Mouse (Mus musculus) megakaryocyte, embryonic 14.5 days (primary cell): Measurements from ENCODE around the gene Arhgdia. TPM values are rescaled to one million over a fixed set of nuclear protein-coding genes. Genes with fewer than 3 reads are reported as not detected.

ENCODE experiments used
- H3K27me3 ChIP-seq: replicated peaks from 2 replicates; pipeline ENCODE3; 2012; ENCODE audit warnings: inconsistent platforms
- H3K36me3 ChIP-seq: replicated peaks from 2 replicates; pipeline ENCODE3; 2012; ENCODE audit warnings: low read length, inconsistent platforms, mixed read lengths
- H3K4me1 ChIP-seq: 2 replicates; pipeline ENCODE4 v1.6.1; 2012; ENCODE audit warnings: inconsistent platforms
- H3K4me3 ChIP-seq: replicated peaks from 2 replicates; pipeline ENCODE3; 2012; ENCODE audit warnings: moderate library complexity, mild to moderate bottlenecking, inconsistent platforms
- H3K9me3 ChIP-seq: 2 replicates; pipeline ENCODE4 v1.6.1; 2012; ENCODE audit warnings: inconsistent platforms
- FLI1 ChIP-seq: IDR thresholded peaks from 2 replicates; pipeline ENCODE4 v1.6.1; 2012; ENCODE audit warnings: low read length, inconsistent platforms, mixed read lengths
- GATA1 ChIP-seq: IDR thresholded peaks from 3 replicates; pipeline ENCODE4 v1.6.1; 2012; ENCODE audit warnings: mixed read lengths, low read length, inconsistent platforms, borderline replicate concordance
- polyA plus RNA-seq: library from polyadenylated mRNA; stranded (reverse); fragments of >175 nt; gene quantifications from 2 replicates; pipeline ENCODE4 v1.2.3, GENCODE M21; 2012; ENCODE audit warnings: low replicate concordance; ENCODE audit not compliant: insufficient read depth

Arhgdia gene
- polyA plus RNA-seq, 1 experiment = 1,582 TPM

GRCm38 (mm10) chr11:120554834-120555233, 26.6 kb downstream of the Arhgdia start:
- Histone ChIP-seq H3K27me3 (no peaks in the 10 kb centered on the region), H3K36me3 (peaks cover 13% of the 10 kb centered on the region), H3K4me3 (peak overlapping the region; percentile 8), H3K9me3 (peaks cover 8% of the 10 kb centered on the region), H3K4me1 (peaks cover 46% of the 10 kb centered on the region)
- no peak for TF ChIP-seq GATA1
- no peak for TF ChIP-seq FLI1

- Histone ChIP-seq H3K27me3 (no peaks in the 10 kb centered on the region), H3K4me3 (no peak overlapping the region), H3K9me3 (peaks cover 6% of the 10 kb centered on the region), H3K4me1 (peaks cover 61% of the 10 kb centered on the region), H3K36me3 (peaks cover 2% of the 10 kb centered on the region)
- no peak for TF ChIP-seq FLI1
- TF ChIP-seq GATA1 = no peak
These were observed 28.7 kb downstream of the Arhgdia start for GRCm38 (mm10) chr11:120552736-120553135.

- H3K27me3 ChIP-seq = no peaks in the 10 kb centered on the region
- H3K9me3 ChIP-seq = no peaks in the 10 kb centered on the region
- TF ChIP-seq GATA1 = no peak
- TF ChIP-seq FLI1 = no peak
- H3K4me3 ChIP-seq = peak within 1 kb of the TSS; percentile 99
- H3K4me1 ChIP-seq = peaks cover 79% of the 10 kb centered on the region
- peaks cover 13% of the 10 kb centered on the region for H3K36me3 ChIP-seq
These were observed 30.5 kb downstream of the Arhgdia start, which contains the start of gene Ppp1r27 for GRCm38 (mm10) chr11:120550810-120551440. Gene Ppp1r27, minus strand, starts transcription at chr11:120551132.

GRCm38 (mm10) chr11:120549986-120550809, 31.2 kb downstream of the Arhgdia start:
- peak overlapping the region; percentile 99 for H3K4me3 ChIP-seq
- H3K9me3 ChIP-seq = no peaks in the 10 kb centered on the region
- H3K36me3 ChIP-seq = peaks cover 20% of the 10 kb centered on the region
- H3K27me3 ChIP-seq = no peaks in the 10 kb centered on the region
- peaks cover 79% of the 10 kb centered on the region for H3K4me1 ChIP-seq
- TF ChIP-seq FLI1 = no peak
- TF ChIP-seq GATA1 = no peak

GRCm38 (mm10) chr11:120549168-120549945, 32.1 kb downstream of the Arhgdia start, which contains the start of gene Mcrip1:
Gene Mcrip1, minus strand, starts transcription at chr11:120549727.
- Histone ChIP-seq H3K9me3 (no peaks in the 10 kb centered on the region), H3K4me1 (peaks cover 79% of the 10 kb centered on the region), H3K27me3 (no peaks in the 10 kb centered on the region), H3K4me3 (peak within 1 kb of the TSS; percentile 99), H3K36me3 (peaks cover 28% of the 10 kb centered on the region)
- no peak for TF ChIP-seq GATA1
- no peak; the same call in 1 of the 2 replicates for TF ChIP-seq FLI1

- peak overlapping the region; percentile 99 for H3K4me3 ChIP-seq
- no peaks in the 10 kb centered on the region for H3K27me3 ChIP-seq
- H3K36me3 ChIP-seq = peaks cover 34% of the 10 kb centered on the region
- H3K4me1 ChIP-seq = peaks cover 80% of the 10 kb centered on the region
- H3K9me3 ChIP-seq = no peaks in the 10 kb centered on the region
- TF ChIP-seq GATA1 (no peak), FLI1 (no peak)
These were observed 32.6 kb downstream of the Arhgdia start for GRCm38 (mm10) chr11:120548786-120549167.

GRCm38 (mm10) chr11:120548214-120548613, 33.2 kb downstream of the Arhgdia start:
- TF ChIP-seq FLI1 (no peak), GATA1 (no peak)
- Histone ChIP-seq H3K36me3 (peaks cover 40% of the 10 kb centered on the region), H3K27me3 (no peaks in the 10 kb centered on the region), H3K4me3 (peak overlapping the region; percentile 99), H3K9me3 (no peaks in the 10 kb centered on the region), H3K4me1 (peaks cover 83% of the 10 kb centered on the region)

- H3K36me3 ChIP-seq = peaks cover 47% of the 10 kb centered on the region
- TF ChIP-seq FLI1 = no peak
- H3K27me3 ChIP-seq = no peaks in the 10 kb centered on the region
- H3K4me3 ChIP-seq = peak overlapping the region; percentile 99
- H3K9me3 ChIP-seq = no peaks in the 10 kb centered on the region
- H3K4me1 ChIP-seq = peaks cover 84% of the 10 kb centered on the region
These were observed 34.0 kb downstream of the Arhgdia start for GRCm38 (mm10) chr11:120547469-120547868.

GRCm38 (mm10) chr11:120545964-120546363, 35.5 kb downstream of the Arhgdia start:
- H3K36me3 ChIP-seq = peaks cover 61% of the 10 kb centered on the region
- peak overlapping the region; percentile 44 for H3K4me3 ChIP-seq
- no peak for TF ChIP-seq GATA1
- no peak for TF ChIP-seq FLI1
- H3K27me3 ChIP-seq = no peaks in the 10 kb centered on the region
- H3K9me3 ChIP-seq = no peaks in the 10 kb centered on the region
- H3K4me1 ChIP-seq = peaks cover 92% of the 10 kb centered on the region
